Mouse (Mus musculus): ENCODE data around the gene C2cd6. TPM values are rescaled to one million over a fixed set of nuclear protein-coding genes. Genes with fewer than 3 reads are reported as not detected.

The C2cd6 gene
- total and polyA plus RNA-seq, 3 experiments = not detected

DNA sequence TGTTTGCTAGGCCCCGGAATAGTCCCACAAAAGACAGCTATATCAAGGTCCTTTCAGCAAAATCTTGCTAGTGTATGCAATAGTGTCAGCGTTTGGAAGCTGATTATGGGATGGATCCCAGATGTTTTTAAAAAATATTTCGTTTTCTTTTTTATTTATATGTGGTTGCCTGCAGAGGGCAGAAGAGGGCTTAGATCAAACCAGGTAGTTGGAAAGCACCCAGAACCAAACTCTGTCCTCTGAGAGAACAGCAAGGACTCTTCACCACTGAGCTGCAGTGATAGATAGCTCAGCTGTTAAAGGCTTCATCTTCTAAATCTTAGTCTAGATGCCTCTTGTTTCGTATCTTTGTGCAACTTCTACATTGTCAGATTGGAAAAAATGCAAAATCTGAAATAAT, 85.5 kb downstream of the C2cd6 start:
- no peak overlapping the region for H3K9ac ChIP-seq (ENCODE audit: insufficient read depth, low read depth)
- H3K27me3 ChIP-seq (replicated peaks) = peaks cover 5% of the 10 kb centered on the region
- TF ChIP-seq POLR2AphosphoS2 (IDR thresholded peaks at IDR 0.05; ENCODE audit: low read depth, low read length) (no peak), TCF12 (IDR thresholded peaks at IDR 0.05; ENCODE audit: low read depth, low read length) (no peak), BHLHE40 (IDR thresholded peaks at IDR 0.05; ENCODE audit: low read depth, low read length) (no peak), NRF1 (IDR thresholded peaks at IDR 0.05; ENCODE audit: low read depth, low read length) (no peak), ZC3H11A (IDR thresholded peaks at IDR 0.05; ENCODE audit: low read depth, low read length) (peak; percentile 2; the same call in 1 of the 2 replicates), JUND (conservative IDR thresholded peaks at IDR 0.05; ENCODE audit: low read depth, low read length) (no peak), E2F4 (IDR thresholded peaks at IDR 0.05; ENCODE audit: insufficient replicate concordance, low read depth, low read length) (no peak), ZNF384 (IDR thresholded peaks at IDR 0.05; ENCODE audit: low read depth, low read length) (no peak), RAD21 (IDR thresholded peaks at IDR 0.05; ENCODE audit: low read depth, low read length) (peak; percentile 64), SMC3 (IDR thresholded peaks at IDR 0.05; ENCODE audit: low read depth, low read length) (peak; percentile 57), CTCF (conservative IDR thresholded peaks at IDR 0.05 in 1 of 2, IDR thresholded peaks at IDR 0.05 in 1 of 2; ENCODE audit: low read depth in 2 of 2, low read length in 2 of 2) (peak; percentile 12 to 63; a peak in 2 of 4 replicates), TBP (conservative IDR thresholded peaks at IDR 0.05; ENCODE audit: low read depth, low read length) (no peak)
- no peak overlapping the region for H3K27ac ChIP-seq (ENCODE audit: insufficient read depth, low read depth)
- DNase-seq (ENCODE audit: extremely low read depth) = peak; percentile 54
- in situ Hi-C loops (cut with MboI; ENCODE audit: low pct_ligation_motif_present, low pct_unique_long_range_greater_than_20kb, low sequenced_read_pairs) = loop anchor here (5.0 to 10.0 kb wide), 2 partner anchors 123 to 226 kb away; partner anchors contain the start of gene Als2
- no peak overlapping the region for H3K4me3 ChIP-seq (replicated peaks in 1 of 3; ENCODE audit: low read depth in 2 of 3, low read length in 2 of 3, poor library complexity in 1 of 3)
- H3K79me2 ChIP-seq (replicated peaks; ENCODE audit: control insufficient read depth, extremely low read depth, insufficient read depth, poor library complexity, severe bottlenecking) = no peaks in the 10 kb centered on the region
- H3K4me2 ChIP-seq (ENCODE audit: insufficient read depth, low read depth, poor library complexity, severe bottlenecking) = peak overlapping the region; percentile 44; the same call in 1 of the 2 replicates
- dilution Hi-C loops (cut with MboI; ENCODE audit: extremely low pct_ligation_motif_present, extremely low pct_unique_long_range_greater_than_20kb, low sequenced_read_pairs) = no loop called here
- H3K4me1 ChIP-seq (ENCODE audit: control insufficient read depth in 1 of 2, insufficient read depth in 2 of 2) = no peaks in the 10 kb centered on the region
- no peaks in the 10 kb centered on the region for H3K36me3 ChIP-seq (replicated peaks in 1 of 2; ENCODE audit: control insufficient read depth in 1 of 2, insufficient read depth in 1 of 2, low read length in 1 of 2)
- no peaks in the 10 kb centered on the region for H3K9me3 ChIP-seq (replicated peaks; ENCODE audit: low read length)

Other genes with a start within 250 kb of the C2cd6 start
- 7.7 and 9.7 TPM in 2 replicates for gene Trak2, start 121.5 kb downstream of the C2cd6 start, total RNA-seq (2012; rRNA removed)
- gene Trak2, start 121.5 kb downstream of the C2cd6 start, total RNA-seq (2014; rRNA removed) = 11.4 and 13.5 TPM in 2 replicates
- gene Trak2, start 121.5 kb downstream of the C2cd6 start, polyA plus RNA-seq (2012; ENCODE audit: insufficient read length, low read depth) = 15.0 and 16.7 TPM in 2 replicates
- gene Stradb, start 121.4 kb downstream of the C2cd6 start, total RNA-seq (2012; rRNA removed) = 2.5 and 3.4 TPM in 2 replicates
- 4.4 and 5.0 TPM in 2 replicates for gene Stradb, start 121.4 kb downstream of the C2cd6 start, total RNA-seq (2014; rRNA removed)
- gene Stradb, start 121.4 kb downstream of the C2cd6 start, polyA plus RNA-seq (2012; ENCODE audit: insufficient read length, low read depth) = 5.7 and 6.1 TPM in 2 replicates
- 4.0 and 4.4 TPM in 2 replicates for gene Tmem237, start 25.5 kb upstream of the C2cd6 start, total RNA-seq (2012; rRNA removed)
- 8.5 and 10.3 TPM in 2 replicates for gene Tmem237, start 25.5 kb upstream of the C2cd6 start, total RNA-seq (2014; rRNA removed)
- gene Tmem237, start 25.5 kb upstream of the C2cd6 start, polyA plus RNA-seq (2012; ENCODE audit: insufficient read length, low read depth) = 6.0 and 8.2 TPM in 2 replicates
- gene Mpp4, start 68.5 kb upstream of the C2cd6 start, total RNA-seq (2012; rRNA removed) = 1.1 and 1.7 TPM in 2 replicates
- 0.79 and 1.1 TPM in 2 replicates for gene Mpp4, start 68.5 kb upstream of the C2cd6 start, total RNA-seq (2014; rRNA removed)
- gene Mpp4, start 68.5 kb upstream of the C2cd6 start, polyA plus RNA-seq (2012; ENCODE audit: insufficient read length, low read depth) = 1.6 and 2.8 TPM in 2 replicates
- 13.4 and 16.5 TPM in 2 replicates for gene Als2, start 142.3 kb upstream of the C2cd6 start, total RNA-seq (2012; rRNA removed)
- gene Als2, start 142.3 kb upstream of the C2cd6 start, total RNA-seq (2014; rRNA removed) = 25.0 and 27.5 TPM in 2 replicates
- gene Als2, start 142.3 kb upstream of the C2cd6 start, polyA plus RNA-seq (2012; ENCODE audit: insufficient read length, low read depth) = 41.0 and 42.6 TPM in 2 replicates
- gene Cdk15, start 162.0 kb upstream of the C2cd6 start, total RNA-seq (2012; rRNA removed) = 0.13 TPM in 1 of 2 replicates, not detected in the other
- gene Cdk15, start 162.0 kb upstream of the C2cd6 start, total RNA-seq (2014; rRNA removed) = not detected in 2 replicates
- gene Cdk15, start 162.0 kb upstream of the C2cd6 start, polyA plus RNA-seq (2012; ENCODE audit: insufficient read length, low read depth) = not detected in 2 replicates